Mouse (Mus musculus) heart, embryonic 15.5 days (tissue): ENCODE measurements around the gene Edar. TPM values are rescaled to one million over a fixed set of nuclear protein-coding genes. Genes with fewer than 3 reads are reported as not detected.

ENCODE experiments used
- ATAC-seq: fragments of 200-750 bp; cut with Nextera tagmentation; replicated peaks from 2 replicates; pipeline ENCODE4 v1.8.0; 2017; ENCODE audit warnings: low read depth, moderate TSS enrichment; ENCODE audit not compliant: insufficient number of reproducible peaks, insufficient read depth, low FRiP score
- H3K27ac ChIP-seq: fragments of 300-500 bp; sonication (generic); 2 replicates; pipeline ENCODE4 v1.5.1; 2015; ENCODE audit warnings: mild to moderate bottlenecking, inconsistent platforms
- H3K27me3 ChIP-seq: fragments of 300-500 bp; sonication (generic); 2 replicates; pipeline ENCODE4 v1.6.1; 2015; ENCODE audit warnings: inconsistent platforms
- H3K36me3 ChIP-seq: fragments of 300-500 bp; sonication (generic); 2 replicates; pipeline ENCODE4 v1.6.1; 2015; ENCODE audit warnings: mild to moderate bottlenecking, inconsistent platforms
- H3K4me1 ChIP-seq: fragments of 300-500 bp; sonication (generic); replicated peaks from 2 replicates; pipeline ENCODE4 v1.6.1; 2015; ENCODE audit warnings: inconsistent platforms
- H3K4me2 ChIP-seq: fragments of 300-500 bp; sonication (generic); 2 replicates; pipeline ENCODE4 v1.6.1; 2015; ENCODE audit warnings: inconsistent platforms, mild to moderate bottlenecking, moderate library complexity
- H3K4me3 ChIP-seq: fragments of 300-500 bp; sonication (generic); 2 replicates; pipeline ENCODE4 v1.5.1; 2015; ENCODE audit warnings: mild to moderate bottlenecking, inconsistent platforms
- H3K9ac ChIP-seq: fragments of 300-500 bp; sonication (generic); 2 replicates; pipeline ENCODE4 v1.6.1; 2015; ENCODE audit warnings: mild to moderate bottlenecking, inconsistent platforms
- H3K9me3 ChIP-seq: fragments of 300-500 bp; sonication (generic); replicated peaks from 2 replicates; pipeline ENCODE4 v1.6.1; 2016; ENCODE audit warnings: inconsistent platforms
- WGBS: fragments of 180-500 bp; shearing (Covaris S2); methylation state at CpG from one replicate; pipeline ENCODE4 v1.1.7; 2015; ENCODE audit warnings: mixed read lengths; 5-methylcytosine and 5-hydroxymethylcytosine counted together
- polyA plus RNA-seq: library from polyadenylated mRNA; unstranded; fragments of >200 nt; fragmentation: Nextera tagmentation; extraction: Ambion mirVana; gene quantifications from 2 replicates; pipeline ENCODE4 v1.2.1, GENCODE M21; 2015

Edar gene
- polyA plus RNA-seq, 1 experiment from 2014 or later: 0.09 TPM

- H3K9me3 ChIP-seq: no peaks in the 10 kb centered on the region
- H3K36me3 ChIP-seq: no peaks in the 10 kb centered on the region
- 72% methylated on average over 5 of the region's 5 CpGs for WGBS
- peaks cover 25% of the 10 kb centered on the region for H3K4me1 ChIP-seq
- no peaks in the 10 kb centered on the region for H3K27me3 ChIP-seq
- H3K9ac ChIP-seq: no peak overlapping the region
- H3K4me2 ChIP-seq: no peak overlapping the region
- no peak for ATAC-seq
- no peak overlapping the region for H3K27ac ChIP-seq
- no peak overlapping the region for H3K4me3 ChIP-seq
Observed at GRCm38 (mm10) chr10:58648787-58649186, 26.7 kb downstream of the Edar start.

GRCm38 (mm10) chr10:58644671-58645070 lies 30.8 kb downstream of the Edar start:
- no peak for ATAC-seq
- Histone ChIP-seq H3K4me1 (peaks cover 23% of the 10 kb centered on the region), H3K9ac (no peak overlapping the region), H3K36me3 (no peaks in the 10 kb centered on the region), H3K4me2 (no peak overlapping the region), H3K4me3 (no peak overlapping the region), H3K9me3 (no peaks in the 10 kb centered on the region), H3K27me3 (no peaks in the 10 kb centered on the region), H3K27ac (no peak overlapping the region)
- 60% methylated on average over 5 of the region's 5 CpGs for WGBS

- Histone ChIP-seq H3K4me3 (no peak overlapping the region), H3K9ac (no peak overlapping the region), H3K4me2 (no peak overlapping the region), H3K27me3 (no peaks in the 10 kb centered on the region), H3K9me3 (no peaks in the 10 kb centered on the region), H3K27ac (no peak overlapping the region), H3K36me3 (no peaks in the 10 kb centered on the region), H3K4me1 (peaks cover 25% of the 10 kb centered on the region)
- WGBS: 58% methylated on average over 7 of the region's 7 CpGs
- ATAC-seq: no peak
Observed at GRCm38 (mm10) chr10:58644194-58644593, 31.3 kb downstream of the Edar start.

- no peak overlapping the region for H3K4me2 ChIP-seq
- no peaks in the 10 kb centered on the region for H3K9me3 ChIP-seq
- H3K9ac ChIP-seq: no peak overlapping the region
- 62% methylated on average over 9 of the region's 9 CpGs for WGBS
- H3K36me3 ChIP-seq: no peaks in the 10 kb centered on the region
- H3K27me3 ChIP-seq: no peaks in the 10 kb centered on the region
- no peak for ATAC-seq
- peaks cover 29% of the 10 kb centered on the region for H3K4me1 ChIP-seq
- H3K4me3 ChIP-seq: no peak overlapping the region
- H3K27ac ChIP-seq: no peak overlapping the region
Observed at GRCm38 (mm10) chr10:58643001-58643400, 32.5 kb downstream of the Edar start.

- Histone ChIP-seq H3K36me3 (no peaks in the 10 kb centered on the region), H3K27me3 (no peaks in the 10 kb centered on the region), H3K4me1 (peaks cover 29% of the 10 kb centered on the region), H3K4me2 (peak overlapping the region; percentile 3; the same call in 1 of the 2 replicates), H3K27ac (no peak overlapping the region), H3K4me3 (no peak overlapping the region), H3K9ac (no peak overlapping the region), H3K9me3 (no peaks in the 10 kb centered on the region)
- 49% methylated on average over 10 of the region's 10 CpGs for WGBS
- no peak for ATAC-seq
Observed at GRCm38 (mm10) chr10:58641631-58642030, 33.8 kb downstream of the Edar start.

- H3K27me3 ChIP-seq: no peaks in the 10 kb centered on the region
- H3K9ac ChIP-seq: no peak overlapping the region
- peaks cover 29% of the 10 kb centered on the region for H3K4me1 ChIP-seq
- H3K27ac ChIP-seq: no peak overlapping the region
- H3K4me3 ChIP-seq: no peak overlapping the region
- H3K36me3 ChIP-seq: no peaks in the 10 kb centered on the region
- no peaks in the 10 kb centered on the region for H3K9me3 ChIP-seq
- H3K4me2 ChIP-seq: no peak overlapping the region
- WGBS: 60% methylated on average over 19 of the region's 19 CpGs
- ATAC-seq: no peak
Observed at GRCm38 (mm10) chr10:58640446-58641400, 34.7 kb downstream of the Edar start.

- no peaks in the 10 kb centered on the region for H3K36me3 ChIP-seq
- no peak overlapping the region for H3K4me2 ChIP-seq
- no peak overlapping the region for H3K4me3 ChIP-seq
- 57% methylated on average over 6 of the region's 6 CpGs for WGBS
- H3K4me1 ChIP-seq: peaks cover 29% of the 10 kb centered on the region
- H3K27ac ChIP-seq: no peak overlapping the region
- no peaks in the 10 kb centered on the region for H3K9me3 ChIP-seq
- H3K9ac ChIP-seq: no peak overlapping the region
- ATAC-seq: no peak
- no peaks in the 10 kb centered on the region for H3K27me3 ChIP-seq
Observed at GRCm38 (mm10) chr10:58639291-58639690, 36.2 kb downstream of the Edar start.

GRCm38 (mm10) chr10:58636431-58637080 lies 38.9 kb downstream of the Edar start:
- H3K4me2 ChIP-seq: no peak overlapping the region
- H3K4me1 ChIP-seq: peaks cover 18% of the 10 kb centered on the region
- no peak for ATAC-seq
- no peaks in the 10 kb centered on the region for H3K9me3 ChIP-seq
- H3K36me3 ChIP-seq: no peaks in the 10 kb centered on the region
- H3K4me3 ChIP-seq: no peak overlapping the region
- H3K27ac ChIP-seq: no peak overlapping the region
- 57% methylated on average over 7 of the region's 7 CpGs for WGBS
- no peaks in the 10 kb centered on the region for H3K27me3 ChIP-seq
- H3K9ac ChIP-seq: no peak overlapping the region

- Histone ChIP-seq H3K9me3 (no peaks in the 10 kb centered on the region), H3K4me2 (no peak overlapping the region), H3K4me3 (no peak overlapping the region), H3K27ac (no peak overlapping the region), H3K36me3 (no peaks in the 10 kb centered on the region), H3K9ac (no peak overlapping the region), H3K4me1 (0 out of 2 replicates have a peak, but pooled peaks cover 3% of the 10 kb centered on the region), H3K27me3 (no peaks in the 10 kb centered on the region)
- WGBS: 73% methylated on average over 2 of the region's 2 CpGs
- no peak for ATAC-seq
Observed at GRCm38 (mm10) chr10:58633507-58633906, 41.9 kb downstream of the Edar start.

GRCm38 (mm10) chr10:58627569-58627968 lies 47.9 kb downstream of the Edar start:
- no peak for ATAC-seq
- no peak overlapping the region for H3K9ac ChIP-seq

GRCm38 (mm10) chr10:58624848-58625711 lies 50.4 kb downstream of the Edar start:
- ATAC-seq: no peak
- H3K27me3 ChIP-seq: no peaks in the 10 kb centered on the region; the same call in 1 of the 2 replicates
- H3K4me3 ChIP-seq: no peak overlapping the region
- no peaks in the 10 kb centered on the region for H3K36me3 ChIP-seq
- no peak overlapping the region for H3K9ac ChIP-seq
- no peaks in the 10 kb centered on the region for H3K9me3 ChIP-seq
- H3K4me2 ChIP-seq: no peak overlapping the region
- no peak overlapping the region for H3K27ac ChIP-seq
- 45% methylated on average over 12 of the region's 12 CpGs for WGBS
- H3K4me1 ChIP-seq: peaks cover 10% of the 10 kb centered on the region

More at GRCm38 (mm10) chr10:58627569-58627968, 47.9 kb downstream of the Edar start:
- no peaks in the 10 kb centered on the region for H3K9me3 ChIP-seq
- H3K4me2 ChIP-seq: no peak overlapping the region
- H3K27ac ChIP-seq: no peak overlapping the region
- H3K4me1 ChIP-seq: peaks cover 10% of the 10 kb centered on the region
- no peaks in the 10 kb centered on the region for H3K36me3 ChIP-seq
- no peaks in the 10 kb centered on the region; the same call in 1 of the 2 replicates for H3K27me3 ChIP-seq
- no peak overlapping the region for H3K4me3 ChIP-seq
